Mouse (Mus musculus) intestine, postnatal 0 days (tissue): ENCODE results near the gene Smoc1. TPM values are rescaled to one million over a fixed set of nuclear protein-coding genes. Genes with fewer than 3 reads are reported as not detected.

Experiments
- ATAC-seq: fragments of 200-750 bp; cut with Nextera tagmentation; 2 replicates; pipeline ENCODE4 v1.8.0; 2017; ENCODE audit warnings: mild to moderate bottlenecking, moderate TSS enrichment, moderate library complexity
- H3K27ac ChIP-seq: fragments of 300-500 bp; sonication (generic); 2 replicates; pipeline ENCODE4 v1.5.1; 2014; ENCODE audit warnings: mild to moderate bottlenecking, low read depth, low read length, moderate library complexity
- H3K27me3 ChIP-seq: fragments of 300-500 bp; sonication (generic); replicated peaks from 2 replicates; pipeline ENCODE4 v1.6.1; 2014; ENCODE audit warnings: low read length, mixed read lengths; ENCODE audit not compliant: control insufficient read depth, insufficient read depth
- H3K36me3 ChIP-seq: fragments of 300-500 bp; sonication (generic); 2 replicates; pipeline ENCODE4 v1.6.1; 2014; ENCODE audit warnings: mild to moderate bottlenecking, moderate library complexity; ENCODE audit not compliant: control insufficient read depth, insufficient read depth
- H3K4me1 ChIP-seq: fragments of 300-500 bp; sonication (generic); replicated peaks from 2 replicates; pipeline ENCODE4 v1.6.1; 2014; ENCODE audit warnings: antibody characterized with exemption, low read length, mixed read lengths; ENCODE audit not compliant: control insufficient read depth, insufficient read depth
- H3K4me2 ChIP-seq: fragments of 300-500 bp; sonication (generic); replicated peaks from 2 replicates; pipeline ENCODE4 v1.6.1; 2014; ENCODE audit warnings: low read depth, mild to moderate bottlenecking, moderate library complexity
- H3K4me3 ChIP-seq: fragments of 300-500 bp; sonication (generic); 2 replicates; pipeline ENCODE4 v1.5.1; 2014; ENCODE audit warnings: low read depth, low read length
- H3K9ac ChIP-seq: fragments of 300-500 bp; sonication (generic); 2 replicates; pipeline ENCODE4 v1.6.1; 2014; ENCODE audit warnings: mild to moderate bottlenecking, low read depth, low read length
- H3K9me3 ChIP-seq: fragments of 300-500 bp; sonication (generic); 2 replicates; pipeline ENCODE4 v1.6.1; 2016; ENCODE audit warnings: mixed run types; ENCODE audit not compliant: control insufficient read depth
- CTCF ChIP-seq: sonication (generic); IDR thresholded peaks from 2 replicates; pipeline ENCODE4 v1.5.1; 2016; ENCODE audit warnings: low read depth, mild to moderate bottlenecking, control low read depth, antibody characterized with exemption, moderate library complexity
- WGBS: fragments of 180-500 bp; shearing (Covaris S2); extraction: QIAGEN DNeasy Blood & Tissue Kit; methylation state at CpG from one replicate; pipeline ENCODE4 v1.1.7; 2014; 5-methylcytosine and 5-hydroxymethylcytosine counted together
- polyA plus RNA-seq: library from polyadenylated mRNA; unstranded; fragments of >200 nt; fragmentation: Nextera tagmentation; extraction: Ambion mirVana; gene quantifications from 2 replicates; pipeline ENCODE4 v1.2.1, GENCODE M21; 2015

The Smoc1 gene
- polyA plus RNA-seq, 1 experiment from 2014 or later, result 3.9 TPM

DNA sequence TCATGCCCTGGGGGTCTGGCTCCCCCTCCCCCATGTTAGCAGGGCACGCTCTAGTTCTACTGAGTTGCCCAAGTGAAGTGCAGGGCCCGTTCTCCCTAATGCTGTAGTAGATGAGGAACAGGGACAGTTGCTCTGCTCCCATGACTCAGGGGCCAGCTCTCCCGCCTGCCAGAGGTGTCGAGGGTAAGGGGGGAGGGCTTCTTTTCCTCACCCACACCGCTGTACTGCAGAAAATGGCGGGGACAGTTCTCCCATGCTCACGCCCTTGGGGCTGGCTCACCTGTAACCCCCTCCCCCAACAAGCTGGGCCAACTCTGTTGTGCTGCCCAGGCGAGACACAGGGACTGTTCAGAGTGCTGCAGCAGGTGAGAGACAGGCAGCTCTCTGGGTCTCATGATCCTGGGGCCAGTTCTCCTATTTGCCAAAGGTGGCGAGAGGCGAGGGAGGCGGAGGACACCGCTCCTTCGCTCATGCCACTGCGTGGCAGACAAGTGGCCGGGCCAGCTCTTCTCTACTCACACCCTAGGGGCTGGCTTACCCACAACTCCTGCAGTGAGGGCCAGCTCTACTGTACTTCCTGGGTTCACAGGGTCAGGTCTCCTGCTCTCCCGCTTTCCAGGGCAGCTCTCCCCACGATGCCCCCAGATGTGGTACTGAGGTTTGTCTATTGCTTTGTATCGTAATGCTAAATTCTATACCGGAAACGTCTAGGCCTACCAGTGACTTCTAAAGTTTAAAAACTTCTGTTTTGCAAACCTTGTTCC is 7.9 kb upstream of the Smoc1 start:
- Histone ChIP-seq H3K27ac (no peak overlapping the region), H3K4me1 (no peaks in the 10 kb centered on the region), H3K36me3 (no peaks in the 10 kb centered on the region), H3K9me3 (no peaks in the 10 kb centered on the region), H3K4me2 (no peak overlapping the region), H3K9ac (no peak overlapping the region), H3K4me3 (no peak overlapping the region), H3K27me3 (no peaks in the 10 kb centered on the region)
- ATAC-seq, result no peak
- WGBS, result 78% methylated on average over 20 of the region's 20 CpGs
- no peak for TF ChIP-seq CTCF

DNA sequence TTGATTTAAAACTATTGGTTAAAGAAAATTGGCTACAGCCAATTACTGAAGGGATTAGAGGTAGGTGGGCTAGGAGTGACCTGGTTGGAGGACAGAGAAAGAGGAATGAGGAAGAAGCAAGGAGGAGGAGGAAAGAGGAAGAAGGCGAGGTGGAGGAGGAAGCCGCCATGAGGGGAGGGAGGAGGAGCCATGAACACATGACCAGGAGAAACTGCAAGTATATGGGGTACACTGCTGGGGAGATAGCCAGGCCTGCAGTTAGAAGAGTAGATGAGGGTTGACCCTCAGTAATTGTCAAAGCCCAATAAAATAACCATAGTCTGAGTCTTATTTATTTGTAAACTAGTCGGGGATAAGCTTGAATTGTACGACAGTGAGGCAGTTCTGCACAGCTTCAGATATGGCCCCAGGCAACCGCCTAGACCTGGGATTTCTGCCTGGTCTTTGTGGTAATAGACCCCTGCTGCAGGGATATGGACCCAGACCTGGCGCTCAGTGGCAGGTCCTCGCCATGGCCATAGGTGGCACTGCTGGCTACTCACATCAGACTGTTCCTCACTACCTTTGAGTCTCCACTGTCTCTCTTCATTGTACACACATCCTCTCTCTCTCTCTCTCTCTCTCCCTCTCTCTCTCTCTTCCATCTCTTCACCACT is 7.2 kb upstream of the Smoc1 start:
- Histone ChIP-seq H3K4me2 (no peak overlapping the region), H3K9ac (no peak overlapping the region), H3K9me3 (no peaks in the 10 kb centered on the region), H3K36me3 (no peaks in the 10 kb centered on the region), H3K4me3 (no peak overlapping the region), H3K4me1 (no peaks in the 10 kb centered on the region), H3K27me3 (no peaks in the 10 kb centered on the region), H3K27ac (no peak overlapping the region)
- WGBS, result 84% methylated on average over 7 of the region's 7 CpGs
- ATAC-seq, result no peak; the same call in 1 of the 2 replicates
- no peak for TF ChIP-seq CTCF

DNA sequence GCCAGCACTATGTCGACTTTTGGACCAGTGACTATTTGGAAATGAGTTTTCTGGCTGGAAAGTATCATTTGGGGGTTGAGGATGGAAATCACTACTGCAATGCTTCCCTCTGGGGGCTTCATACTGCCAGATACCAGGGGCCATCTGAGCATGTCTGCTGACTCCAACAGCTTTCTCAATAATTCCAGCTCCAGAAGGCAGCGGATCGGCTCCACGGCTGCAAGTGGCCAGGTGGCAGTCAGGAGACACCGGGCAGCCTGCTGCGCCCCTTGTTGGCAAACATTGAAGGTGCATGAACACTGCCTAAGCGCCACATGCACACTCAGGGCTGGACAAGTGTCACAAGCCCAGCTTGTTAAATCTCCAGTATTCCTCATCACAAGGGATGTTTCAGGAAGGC is 2.2 kb upstream of the Smoc1 start:
- ATAC-seq, result no peak
- no peak overlapping the region for H3K27ac ChIP-seq
- no peak for TF ChIP-seq CTCF

DNA sequence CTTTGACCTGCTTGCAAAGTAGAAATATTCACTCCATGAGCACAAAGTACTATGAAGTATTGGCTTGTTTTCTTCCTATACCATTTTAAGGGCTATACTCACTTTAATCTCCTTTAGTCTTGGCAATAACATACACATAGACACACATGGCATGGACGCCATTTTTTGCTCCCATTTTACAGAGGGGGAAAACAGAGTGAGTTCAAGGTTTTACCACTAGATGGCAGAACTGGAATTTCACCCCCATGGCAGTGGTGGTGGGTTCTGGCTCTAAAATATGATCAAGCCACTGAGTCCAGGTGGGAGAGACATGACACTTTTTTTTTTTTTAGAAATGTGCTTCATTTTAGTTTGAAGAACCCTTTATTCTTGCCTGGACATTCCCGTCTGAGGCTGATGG is 1.6 kb upstream of the Smoc1 start:
- Histone ChIP-seq H3K9ac (no peak overlapping the region), H3K27me3 (peaks cover 29% of the 10 kb centered on the region), H3K9me3 (no peaks in the 10 kb centered on the region), H3K27ac (no peak overlapping the region), H3K4me1 (no peaks in the 10 kb centered on the region), H3K4me2 (no peak overlapping the region), H3K4me3 (no peak overlapping the region), H3K36me3 (no peaks in the 10 kb centered on the region)
- ATAC-seq, result no peak
- 0 out of 2 replicates have a peak, but pooled peaks have one; percentile 27 for TF ChIP-seq CTCF
- 69% methylated on average over 2 of the region's 2 CpGs for WGBS

More for the DNA sequence above, 2.2 kb upstream of the Smoc1 start:
- H3K9me3 ChIP-seq, result no peaks in the 10 kb centered on the region
- no peaks in the 10 kb centered on the region for H3K4me1 ChIP-seq
- H3K9ac ChIP-seq, result no peak overlapping the region
- 86% methylated on average over 7 of the region's 7 CpGs for WGBS
- no peaks in the 10 kb centered on the region for H3K36me3 ChIP-seq
- no peak overlapping the region for H3K4me2 ChIP-seq
- H3K4me3 ChIP-seq, result no peak overlapping the region
- H3K27me3 ChIP-seq, result peaks cover 29% of the 10 kb centered on the region

DNA sequence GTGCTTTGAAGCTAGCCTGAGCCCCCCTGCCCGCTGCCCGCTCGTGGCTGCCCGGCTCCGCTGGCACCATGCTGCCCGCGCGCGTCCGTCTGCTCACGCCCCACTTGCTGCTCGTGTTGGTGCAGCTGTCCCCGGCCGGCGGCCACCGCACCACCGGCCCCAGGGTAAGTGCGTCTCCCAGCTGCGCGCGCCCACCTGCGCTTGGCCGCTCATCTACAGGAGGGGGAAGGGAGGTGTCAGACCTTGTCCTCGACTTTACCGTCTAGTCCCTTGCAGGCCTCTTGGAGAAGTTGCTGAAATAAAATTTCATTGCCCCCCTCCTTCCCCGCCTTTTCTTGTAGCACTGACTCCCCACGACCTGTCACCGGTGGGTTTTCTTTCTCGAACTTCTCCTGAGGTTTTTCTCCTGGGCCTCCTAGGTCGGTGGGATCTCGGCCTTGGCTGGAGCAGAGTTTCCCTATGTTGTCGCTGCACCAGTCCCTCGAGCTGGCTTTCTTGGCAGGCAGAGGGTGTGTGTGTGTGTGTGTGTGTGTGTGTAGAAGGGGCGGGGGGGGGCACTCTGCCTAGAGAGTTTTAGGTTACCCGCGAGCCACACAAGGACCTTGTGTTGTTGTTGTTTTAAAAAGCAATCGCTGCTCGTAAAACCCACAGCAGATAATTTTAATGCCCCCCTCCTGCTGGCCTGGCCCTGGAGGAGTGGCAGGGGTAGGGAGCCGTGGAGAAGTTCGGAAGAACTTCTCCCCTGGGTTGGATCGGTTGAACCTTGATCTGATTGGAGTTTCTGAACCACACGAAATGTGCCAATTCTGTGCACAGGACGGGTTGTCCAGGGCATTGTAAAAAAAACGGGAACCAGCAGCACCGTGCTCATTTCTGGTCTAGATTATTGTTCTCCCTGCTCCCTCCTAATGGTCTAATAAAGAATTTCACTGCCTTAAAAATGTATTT is 661 bp downstream of the Smoc1 start:
- peaks cover 29% of the 10 kb centered on the region for H3K27me3 ChIP-seq

More for the DNA sequence above, 661 bp downstream of the Smoc1 start:
- Histone ChIP-seq H3K36me3 (no peaks in the 10 kb centered on the region), H3K9me3 (no peaks in the 10 kb centered on the region), H3K4me3 (peak overlapping the region; percentile 40), H3K9ac (no peak overlapping the region), H3K27ac (no peak overlapping the region), H3K4me1 (no peaks in the 10 kb centered on the region), H3K4me2 (peak overlapping the region; percentile 70)
- ATAC-seq, result 0 out of 2 replicates have a peak, but pooled peaks have one; percentile 8
- TF ChIP-seq CTCF, result no peak
- WGBS, result 6% methylated on average over 42 of the region's 45 CpGs
